Mouse (Mus musculus): ENCODE measurements at regions not wholly inside any gene's neighbourhood (a gene's known extent, or its start where the extent isn't known, plus 50 kb on each side); places are given as distances from the start of the nearest gene placed in this dataset.

GRCm38 (mm10) chr15:63532337-63533055 lies 312.5 kb downstream of the Gsdmc2 start:
- no peak for DNase-seq (ENCODE audit: low spot score)

- no peak for DNase-seq (ENCODE audit: low spot score)
Measured at GRCm38 (mm10) chr15:63527318-63527717, 317.7 kb downstream of the Gsdmc2 start.

GRCm38 (mm10) chr15:63526820-63527219 lies 318.2 kb downstream of the Gsdmc2 start:
- DNase-seq (ENCODE audit: low spot score) = no peak

GRCm38 (mm10) chr15:63517301-63517700 lies 327.7 kb downstream of the Gsdmc2 start:
- no peak for DNase-seq (ENCODE audit: low spot score)

- DNase-seq (ENCODE audit: low spot score) = no peak
Measured at GRCm38 (mm10) chr15:63500453-63500852, 344.5 kb downstream of the Gsdmc2 start.

GRCm38 (mm10) chr15:63498483-63498882 lies 346.5 kb downstream of the Gsdmc2 start:
- no peak for DNase-seq (ENCODE audit: low spot score)

GRCm38 (mm10) chr15:63497207-63497606 lies 347.8 kb downstream of the Gsdmc2 start:
- no peak for DNase-seq (ENCODE audit: low spot score)

GRCm38 (mm10) chr15:63484910-63485309 lies 360.1 kb downstream of the Gsdmc2 start:
- DNase-seq (ENCODE audit: low spot score) = no peak

- DNase-seq (ENCODE audit: low spot score) = no peak
Measured at GRCm38 (mm10) chr15:63484217-63484887, 360.6 kb downstream of the Gsdmc2 start.

GRCm38 (mm10) chr15:63479270-63479805 lies 365.6 kb downstream of the Gsdmc2 start:
- no peak for DNase-seq (ENCODE audit: low spot score)

- DNase-seq (ENCODE audit: low spot score) = no peak
Measured at GRCm38 (mm10) chr15:63466916-63467315, 378.1 kb downstream of the Gsdmc2 start.

GRCm38 (mm10) chr15:63452529-63452928 lies 392.4 kb downstream of the Gsdmc2 start:
- DNase-seq (ENCODE audit: low spot score) = no peak

GRCm38 (mm10) chr15:63446288-63446687 lies 398.7 kb downstream of the Gsdmc2 start:
- DNase-seq (ENCODE audit: low spot score) = no peak

- DNase-seq (ENCODE audit: low spot score) = no peak
Measured at GRCm38 (mm10) chr15:63445016-63445415, 400.0 kb downstream of the Gsdmc2 start.

- DNase-seq (ENCODE audit: low spot score) = no peak
Measured at GRCm38 (mm10) chr15:63442146-63442780, 402.7 kb downstream of the Gsdmc2 start.

GRCm38 (mm10) chr15:63412649-63413048 lies 432.3 kb downstream of the Gsdmc2 start:
- DNase-seq (ENCODE audit: low spot score) = no peak

- no peak for DNase-seq (ENCODE audit: low spot score)
Measured at GRCm38 (mm10) chr15:63411771-63412118, 433.2 kb downstream of the Gsdmc2 start.

- no peak for DNase-seq (ENCODE audit: low spot score)
Measured at GRCm38 (mm10) chr15:63410994-63411770, 433.8 kb downstream of the Gsdmc2 start.

GRCm38 (mm10) chr15:63400445-63400844 lies 444.5 kb downstream of the Gsdmc2 start:
- DNase-seq (ENCODE audit: low spot score) = no peak

- no peak for DNase-seq (ENCODE audit: low spot score)
Measured at GRCm38 (mm10) chr15:63400011-63400410, 445.0 kb downstream of the Gsdmc2 start.

- no peak for DNase-seq (ENCODE audit: low spot score)
Measured at GRCm38 (mm10) chr15:63397485-63397884, 447.5 kb downstream of the Gsdmc2 start.

- no peak for DNase-seq (ENCODE audit: low spot score)
Measured at GRCm38 (mm10) chr15:63377258-63377657, 467.7 kb downstream of the Gsdmc2 start.
